Mouse (Mus musculus) T-helper 17 cell (primary cell): ENCODE data around the gene Ubp1.

ENCODE experiments used
- in situ Hi-C, 2 experiments: fragments of 300-600 bp; cut with MboI, MseI; formaldehyde crosslinking; loops; 1 replicate in 1 of 2; 2 replicates in 1 of 2; pipeline ENCODE4 v1.15.1; 2025; ENCODE audit warnings: high pct_unique_total_duplicates in 2 of 2

The Ubp1 gene

GRCm38 (mm10) chr9:113930534-113931374 is at the start of gene Ubp1:
Ubp1 (plus strand) TSS chr9:113930934.
- in situ Hi-C loops: no loop called here

GRCm38 (mm10) chr9:113894903-113895302 is 35.8 kb upstream of the Ubp1 start:
- in situ Hi-C loops: no loop called here

DNA sequence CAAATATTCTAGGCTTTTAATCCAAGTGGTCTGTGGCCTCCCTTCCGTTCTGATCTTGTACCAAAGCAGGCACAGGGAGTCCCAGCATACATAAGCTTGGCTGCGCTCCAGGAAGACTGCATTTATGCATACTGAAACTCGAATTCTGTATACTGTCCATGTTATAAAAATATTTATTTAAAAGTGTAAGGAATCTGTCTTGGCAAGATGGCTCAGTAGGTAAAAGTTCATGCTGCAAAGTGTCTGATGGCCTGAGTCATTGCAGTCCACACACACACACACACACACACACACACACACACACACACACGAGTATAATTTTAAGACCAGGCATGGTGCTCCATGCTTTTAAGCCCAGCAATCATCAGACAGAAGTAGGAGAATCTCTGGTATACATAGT is 27.6 kb upstream of the Ubp1 start:
- in situ Hi-C loops: loop anchor here in 1 of 2 experiments (25.0 kb wide), 1 partner anchor 1009 kb away; no protein-coding TSS in a partner anchor

- in situ Hi-C loops: loop anchor here in 1 of 2 experiments (25.0 kb wide), 1 partner anchor 1008 kb away; no protein-coding TSS in a partner anchor
Measured at GRCm38 (mm10) chr9:113904315-113904714, 26.4 kb upstream of the Ubp1 start.

GRCm38 (mm10) chr9:113915789-113916188 is 14.9 kb upstream of the Ubp1 start:
- in situ Hi-C loops: loop anchor here in 1 of 2 experiments (25.0 kb wide), 1 partner anchor 997 kb away; no protein-coding TSS in a partner anchor

- in situ Hi-C loops: loop anchor here in 1 of 2 experiments (10.0 to 25.0 kb wide), 2 partner anchors 990 to 1242 kb away; no protein-coding TSS in a partner anchor
Measured at GRCm38 (mm10) chr9:113922677-113923076, 8.1 kb upstream of the Ubp1 start.

- in situ Hi-C loops: loop anchor here in 1 of 2 experiments (10.0 to 25.0 kb wide), 2 partner anchors 987 to 1240 kb away; no protein-coding TSS in a partner anchor
Measured at GRCm38 (mm10) chr9:113924883-113925282, 5.9 kb upstream of the Ubp1 start.

GRCm38 (mm10) chr9:113928591-113928990 is 2.1 kb upstream of the Ubp1 start:
- in situ Hi-C loops: loop anchor here in 1 of 2 experiments (10.0 kb wide), 1 partner anchor 1236 kb away; no protein-coding TSS in a partner anchor

GRCm38 (mm10) chr9:113929676-113930075 is 1.1 kb upstream of the Ubp1 start:
- in situ Hi-C loops: loop anchor here in 1 of 2 experiments (10.0 kb wide), 1 partner anchor 1235 kb away; no protein-coding TSS in a partner anchor

GRCm38 (mm10) chr9:113931375-113932099 is 803 bp downstream of the Ubp1 start:
- in situ Hi-C loops: no loop called here

DNA sequence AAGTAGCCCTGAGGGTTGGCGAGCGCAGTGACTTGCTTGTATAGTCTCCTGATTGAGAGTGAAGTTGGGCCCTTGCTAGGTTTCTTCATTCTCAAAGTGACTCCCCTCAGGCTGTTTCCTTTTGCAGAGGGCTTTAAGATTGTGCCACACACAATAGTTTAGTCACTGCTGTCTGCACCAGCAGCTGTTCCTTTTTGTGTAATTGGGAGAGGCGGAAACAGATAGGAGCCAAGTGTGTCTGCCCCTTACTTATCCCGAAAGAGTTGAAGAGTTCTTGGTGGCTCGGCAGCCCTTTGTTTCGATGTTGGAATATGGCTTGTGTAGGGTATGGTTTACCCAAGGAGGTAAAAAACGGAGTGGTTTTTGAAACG is 1.4 kb downstream of the Ubp1 start:
- in situ Hi-C loops: no loop called here

DNA sequence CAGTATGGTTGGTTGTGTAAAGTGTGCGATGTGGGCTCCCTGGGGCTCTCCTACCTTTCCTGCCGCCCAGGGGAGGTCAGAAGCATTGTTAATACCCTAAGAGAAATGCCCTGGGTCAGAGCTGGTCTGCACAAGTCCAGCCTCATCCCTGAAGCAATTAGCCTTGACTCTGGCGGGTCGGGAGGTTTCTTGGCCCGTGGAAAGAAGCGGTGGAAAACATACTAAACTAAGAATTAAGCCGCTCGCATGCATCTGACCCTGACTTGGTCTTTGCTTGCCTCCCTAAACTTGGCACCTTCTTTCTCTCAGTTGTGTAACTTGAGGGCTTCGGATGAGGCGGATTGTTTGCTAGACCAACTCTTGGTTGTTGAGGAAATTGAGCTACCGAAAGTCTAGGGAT is 1.8 kb downstream of the Ubp1 start:
- in situ Hi-C loops: no loop called here

GRCm38 (mm10) chr9:113935638-113936037 is 4.9 kb downstream of the Ubp1 start:
- in situ Hi-C loops: no loop called here

DNA sequence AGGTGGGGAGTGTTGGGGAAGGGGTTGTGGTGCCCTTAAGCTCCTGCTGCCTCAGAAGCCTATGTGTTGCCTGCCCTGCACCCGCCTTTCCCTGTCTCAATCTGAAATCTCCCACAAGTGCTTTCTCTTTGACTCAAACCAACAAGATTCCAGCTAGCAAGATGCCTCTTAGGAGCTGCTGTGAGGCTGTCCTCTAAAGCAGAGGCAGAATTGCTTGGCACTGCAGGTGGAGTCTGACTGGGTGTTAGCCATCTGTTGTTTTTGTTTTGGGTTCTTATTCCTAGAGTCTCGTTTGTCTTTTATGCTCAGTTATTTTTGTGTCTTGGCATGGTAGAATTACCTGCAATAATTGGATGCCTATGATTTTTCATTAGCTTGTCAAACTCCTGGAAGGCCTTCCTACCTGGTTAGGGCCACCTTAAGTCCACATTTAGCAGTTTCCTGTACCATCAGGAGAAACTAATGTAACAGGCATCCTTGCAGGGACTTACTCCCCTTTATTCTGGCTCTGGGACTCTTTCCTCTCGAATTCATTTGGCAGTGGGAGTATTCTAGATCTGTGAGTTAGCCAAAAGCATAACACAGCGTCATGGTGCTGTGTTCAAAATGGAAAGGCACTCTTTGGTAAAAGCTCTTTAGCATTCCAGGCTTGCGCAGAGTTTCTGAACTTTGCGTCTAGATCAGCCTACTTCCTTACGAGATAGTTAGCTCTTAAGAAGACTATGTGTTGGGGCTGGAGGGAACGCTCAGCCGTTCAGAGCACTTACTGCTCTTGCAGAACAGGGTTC is 8.5 kb downstream of the Ubp1 start:
- in situ Hi-C loops: no loop called here

GRCm38 (mm10) chr9:113941103-113941805 is 10.5 kb downstream of the Ubp1 start:
- in situ Hi-C loops: no loop called here

GRCm38 (mm10) chr9:113943372-113943771 is 12.6 kb downstream of the Ubp1 start:
- in situ Hi-C loops: no loop called here

DNA sequence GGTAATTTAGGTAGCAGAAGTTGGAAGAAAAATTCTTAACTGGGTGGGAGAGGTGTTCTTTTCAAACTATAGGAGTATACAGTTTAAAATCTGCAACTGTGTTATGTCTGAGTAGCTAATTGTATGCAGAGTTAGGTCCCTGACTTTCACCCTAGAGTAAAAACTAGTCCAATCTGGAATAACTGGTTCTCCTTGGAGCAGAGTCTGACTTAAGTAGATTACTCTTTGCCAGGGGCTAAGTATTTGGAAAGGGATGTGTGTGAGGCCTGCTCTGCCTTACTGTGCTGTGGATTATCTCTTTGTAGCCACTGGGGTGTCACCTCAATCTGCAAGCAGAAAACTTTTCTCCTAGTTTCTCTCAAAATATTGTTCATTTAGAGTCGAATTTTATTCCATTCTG is 16.5 kb downstream of the Ubp1 start:
- in situ Hi-C loops: no loop called here

DNA sequence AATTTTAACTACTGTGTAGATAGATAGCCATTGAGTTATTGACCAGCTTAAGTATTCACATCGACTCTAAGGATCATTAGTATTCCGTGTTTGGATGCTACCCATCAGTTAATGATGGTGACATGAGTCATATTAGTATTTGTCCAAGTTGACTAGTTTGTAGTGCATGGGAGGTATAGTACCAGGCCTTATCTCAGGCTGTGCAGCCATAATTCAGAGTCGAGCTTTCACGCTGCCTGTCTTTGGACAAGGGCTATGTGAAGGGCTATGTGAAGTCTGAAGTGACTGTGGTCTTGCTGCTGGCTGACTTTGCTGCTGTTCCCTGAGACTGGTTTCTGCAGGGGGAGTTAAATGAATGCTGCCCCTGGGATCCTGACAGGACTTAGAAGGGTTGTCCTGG is 27.0 kb downstream of the Ubp1 start:
- in situ Hi-C loops: no loop called here

GRCm38 (mm10) chr9:113963718-113964117 is 33.0 kb downstream of the Ubp1 start:
- in situ Hi-C loops: no loop called here

DNA sequence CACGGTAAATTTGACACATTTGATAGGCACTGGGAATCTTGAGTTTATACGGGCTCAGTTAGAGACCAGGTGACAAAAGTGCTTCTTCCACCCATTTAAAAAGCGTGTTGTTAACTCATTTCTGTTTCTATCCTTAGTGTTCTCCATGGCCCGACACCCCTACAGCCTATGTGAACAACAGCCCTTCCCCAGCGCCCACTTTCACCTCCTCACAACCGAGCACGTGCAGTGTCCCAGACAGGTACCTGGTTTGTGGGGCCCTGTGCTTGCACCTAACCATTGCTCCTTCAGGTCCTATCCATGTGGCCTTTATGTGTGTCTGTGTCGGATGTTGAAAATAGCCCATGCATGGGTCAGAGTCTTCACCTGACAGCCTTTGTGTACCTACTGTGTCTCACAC is 33.7 kb downstream of the Ubp1 start:
- in situ Hi-C loops: no loop called here

DNA sequence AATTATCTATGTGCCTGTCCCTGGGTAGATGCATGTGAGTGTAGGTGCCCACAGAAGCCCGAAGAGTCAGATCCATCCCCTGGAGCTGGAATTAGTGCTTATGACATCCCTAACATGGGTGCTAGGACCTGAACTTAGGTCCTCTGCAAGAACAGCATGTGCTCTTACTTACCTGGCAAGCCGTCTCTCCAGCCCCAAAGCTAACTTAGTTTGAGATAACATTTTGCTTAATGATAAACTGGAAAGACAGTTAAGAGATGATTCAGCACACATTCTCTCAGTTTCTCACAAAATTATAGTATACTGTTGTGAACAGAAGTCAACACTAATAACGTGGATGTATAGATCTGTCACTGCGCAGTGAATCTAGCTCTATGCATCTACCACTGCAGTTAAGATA is 36.1 kb downstream of the Ubp1 start:
- in situ Hi-C loops: no loop called here
